Mouse (Mus musculus) left cerebral cortex, postnatal 14 days (tissue): Measurements from ENCODE around the gene Clec2d. TPM values are rescaled to one million over a fixed set of nuclear protein-coding genes. Genes with fewer than 3 reads are reported as not detected.
"Not testable (repeated sequence)": the region's sequence is repeated elsewhere in the genome, so short reads cannot be mapped to it uniquely, and the experiment has no call there.

ENCODE experiments used
- DNase-seq, 2 experiments: peaks; one replicate each; pipeline ENCODE4 v3.0.0; 2021 to 2022; ENCODE audit warnings: low spot score in 2 of 2, mixed read lengths in 1 of 2
- intact Hi-C: fragments of 180-260 bp; cut with DNase I; formaldehyde crosslinking; loops from one replicate; pipeline ENCODE4 v1.15.1; 2025
- total RNA-seq, 2 experiments: library from RNA; stranded (reverse); gene quantifications; 2 replicates each; pipeline ENCODE4 v1.2.3; 2021

Clec2d gene
- total RNA-seq, 2 experiments from 2014 or later: 6.1 to 8.0 TPM

- intact Hi-C loops: loop anchor here (5.0 to 10.0 kb wide), 3 partner anchors 53 to 290 kb away; partner anchors contain the start of gene BC035044
Measured at GRCm38 (mm10) chr6:129184788-129185187, 4.4 kb downstream of the Clec2d start.

GRCm38 (mm10) chr6:129186022-129186421 lies 5.6 kb downstream of the Clec2d start:
- no peak for DNase-seq
- intact Hi-C loops: loop anchor here (10.0 kb wide), 2 partner anchors 201 to 291 kb away; partner anchors contain the start of gene BC035044

More at GRCm38 (mm10) chr6:129184788-129185187, 4.4 kb downstream of the Clec2d start:
- no peak for DNase-seq

DNA sequence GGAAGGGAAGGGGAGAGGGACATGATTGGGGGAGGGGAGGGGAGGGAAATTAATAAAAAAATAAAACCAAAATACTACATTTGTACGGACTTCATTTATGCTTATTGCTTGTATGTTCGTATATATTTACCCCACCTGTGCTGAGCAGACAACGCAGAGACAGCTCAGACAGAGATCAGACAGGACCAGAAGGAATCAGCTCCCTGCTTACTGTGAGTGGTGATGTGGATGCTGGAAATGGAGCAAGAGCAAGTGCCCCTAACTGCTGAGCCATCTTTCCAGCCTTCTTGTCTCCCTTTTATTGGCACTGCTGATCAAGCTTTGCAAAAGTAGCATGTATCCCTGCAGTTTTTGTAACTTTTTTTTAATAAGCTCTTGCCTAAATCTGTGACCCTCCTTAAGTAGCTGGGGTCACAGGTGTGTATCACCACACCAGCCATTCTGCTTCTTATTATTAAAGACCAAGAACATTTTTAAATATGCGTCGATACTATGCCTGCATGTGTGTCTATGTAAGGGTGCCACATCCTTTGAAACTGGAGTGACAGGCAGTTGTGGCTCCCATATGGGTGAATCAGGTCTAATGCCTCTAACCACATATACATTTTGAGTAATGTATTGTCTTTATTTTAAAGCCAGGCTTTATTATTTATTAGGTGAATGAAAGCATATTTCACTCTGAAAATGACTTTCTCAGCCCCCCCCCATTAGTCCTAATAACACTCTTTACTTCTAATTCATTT lies 6.2 kb downstream of the Clec2d start:
- no peak for DNase-seq
- intact Hi-C loops: loop anchor here (10.0 kb wide), 2 partner anchors 202 to 292 kb away; partner anchors contain the start of gene BC035044

DNA sequence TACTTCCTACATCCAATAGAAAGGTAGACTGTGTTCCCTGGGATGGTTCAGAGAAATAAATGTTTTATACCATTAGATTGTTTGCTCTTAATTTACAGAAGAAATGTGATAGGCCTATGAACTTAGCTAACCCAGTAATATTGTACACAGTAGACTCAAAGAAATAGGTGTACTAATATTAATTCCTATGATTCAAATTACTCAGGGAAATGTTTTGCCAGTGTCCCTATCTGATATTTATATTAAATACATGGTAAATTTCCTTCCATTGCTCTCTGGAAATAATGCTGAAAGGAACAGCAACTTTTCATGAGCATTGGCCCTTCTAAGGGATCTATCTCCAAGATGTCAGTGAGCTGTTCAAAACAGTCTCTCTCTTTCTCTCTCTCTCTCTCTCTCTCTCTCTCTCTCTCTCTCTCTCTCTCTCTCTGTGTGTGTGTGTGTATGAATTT lies 6.8 kb downstream of the Clec2d start:
- intact Hi-C loops: loop anchor here (10.0 kb wide), 2 partner anchors 202 to 292 kb away; partner anchors contain the start of gene BC035044
- no peak for DNase-seq

GRCm38 (mm10) chr6:129187816-129188215 lies 7.4 kb downstream of the Clec2d start:
- DNase-seq: not testable (repeated sequence)
- intact Hi-C loops: loop anchor here (10.0 kb wide), 2 partner anchors 203 to 293 kb away; partner anchors contain the start of gene BC035044

DNA sequence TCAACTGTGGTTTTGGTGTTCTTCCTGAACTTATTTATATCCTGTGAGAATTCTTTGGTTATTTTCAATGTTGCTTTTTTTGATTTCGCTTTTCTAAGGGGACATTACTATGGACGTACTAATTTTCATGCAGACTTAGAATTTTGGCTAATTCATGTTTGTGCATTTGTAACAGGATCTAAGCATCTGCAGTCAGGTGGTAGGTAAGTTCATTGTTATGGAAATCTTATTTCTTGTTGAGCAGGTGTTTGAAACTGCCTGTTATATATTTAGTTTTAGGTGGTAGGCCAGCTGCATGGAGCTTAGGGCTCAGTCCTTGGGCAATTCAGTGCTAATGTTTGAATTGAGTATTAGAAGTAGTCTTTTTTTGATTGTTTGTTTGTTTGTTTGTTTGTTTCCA lies 13.0 kb downstream of the Clec2d start:
- intact Hi-C loops: no loop called here
- no peak for DNase-seq

GRCm38 (mm10) chr6:129200066-129200465 lies 19.7 kb downstream of the Clec2d start:
- intact Hi-C loops, DNase-seq: not testable (repeated sequence)

- intact Hi-C loops: no loop called here
Measured at GRCm38 (mm10) chr6:129202306-129202705, 21.9 kb downstream of the Clec2d start.

GRCm38 (mm10) chr6:129204342-129204741 lies 23.9 kb downstream of the Clec2d start:
- no peak for DNase-seq
- intact Hi-C loops: no loop called here

More at GRCm38 (mm10) chr6:129202306-129202705, 21.9 kb downstream of the Clec2d start:
- DNase-seq: no peak

DNA sequence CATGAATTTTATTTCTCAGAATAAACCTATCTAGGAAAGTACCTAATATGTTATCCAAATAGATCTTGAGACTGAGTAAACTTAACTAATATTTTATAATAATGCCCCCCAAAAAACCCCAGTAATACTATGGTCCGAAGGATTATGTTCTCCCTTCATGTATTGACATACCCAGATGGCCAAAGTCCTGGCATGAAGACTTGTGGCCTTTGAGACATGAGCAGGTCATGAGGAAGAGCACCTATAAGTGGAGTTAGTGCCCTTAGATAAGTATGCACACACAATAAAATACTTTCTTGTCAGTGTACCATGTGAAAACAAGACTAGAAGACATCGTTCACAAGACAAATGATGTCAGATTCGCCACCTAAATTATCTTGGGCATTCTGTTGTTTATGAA lies 24.4 kb downstream of the Clec2d start:
- intact Hi-C loops: no loop called here

GRCm38 (mm10) chr6:129208891-129209519 lies 28.6 kb downstream of the Clec2d start:
- intact Hi-C loops: no loop called here
- DNase-seq: no peak

More for the DNA sequence above, 24.4 kb downstream of the Clec2d start:
- DNase-seq: no peak

GRCm38 (mm10) chr6:129209785-129210446 lies 29.5 kb downstream of the Clec2d start:
- no peak for DNase-seq
- intact Hi-C loops: no loop called here

GRCm38 (mm10) chr6:129210447-129210790 lies 30.0 kb downstream of the Clec2d start:
- intact Hi-C loops: no loop called here
- DNase-seq: no peak

GRCm38 (mm10) chr6:129212421-129213195 lies 32.2 kb downstream of the Clec2d start:
- DNase-seq: no peak
- intact Hi-C loops: no loop called here

- intact Hi-C loops: no loop called here
- DNase-seq: no peak
Measured at GRCm38 (mm10) chr6:129213497-129213896, 33.1 kb downstream of the Clec2d start.

DNA sequence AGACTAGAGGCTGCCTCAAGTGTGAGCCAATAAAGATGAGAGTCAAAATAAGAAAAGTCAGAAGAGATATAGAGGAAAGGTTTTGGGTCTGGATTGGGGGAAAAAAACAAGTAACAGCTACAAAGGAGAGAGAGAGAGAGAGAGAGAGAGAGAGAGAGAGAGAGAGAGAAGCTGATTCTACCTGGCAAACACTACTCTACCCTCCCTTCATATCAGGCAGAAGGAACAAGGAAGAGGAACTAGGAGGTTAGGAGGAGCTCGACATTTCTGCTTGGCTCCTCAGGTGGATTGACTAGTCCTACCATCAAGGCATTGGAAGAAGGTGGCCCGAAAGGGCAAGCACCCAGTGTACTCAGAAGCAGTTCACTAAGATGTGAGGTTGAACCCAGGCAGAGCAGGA lies 33.8 kb downstream of the Clec2d start:
- DNase-seq: no peak
- intact Hi-C loops: no loop called here

DNA sequence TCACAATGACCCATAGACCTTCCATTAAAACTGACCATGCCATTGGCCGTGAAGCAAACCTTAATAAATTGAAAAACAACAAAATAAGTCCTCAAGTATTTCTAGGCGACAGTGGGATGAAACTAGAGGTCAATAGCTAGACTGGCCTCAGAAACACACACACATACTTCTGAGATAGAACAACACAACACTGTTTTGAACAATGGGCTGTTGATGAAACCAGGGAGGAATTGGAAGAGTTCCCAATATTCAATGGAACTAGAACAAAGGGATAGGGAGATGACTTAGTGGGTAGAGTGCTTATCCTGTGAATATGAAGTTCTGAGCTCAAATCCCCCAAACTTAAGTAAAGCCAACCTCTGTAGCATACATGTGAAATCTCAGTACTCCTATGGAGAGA lies 34.6 kb downstream of the Clec2d start:
- intact Hi-C loops: no loop called here
- no peak for DNase-seq

DNA sequence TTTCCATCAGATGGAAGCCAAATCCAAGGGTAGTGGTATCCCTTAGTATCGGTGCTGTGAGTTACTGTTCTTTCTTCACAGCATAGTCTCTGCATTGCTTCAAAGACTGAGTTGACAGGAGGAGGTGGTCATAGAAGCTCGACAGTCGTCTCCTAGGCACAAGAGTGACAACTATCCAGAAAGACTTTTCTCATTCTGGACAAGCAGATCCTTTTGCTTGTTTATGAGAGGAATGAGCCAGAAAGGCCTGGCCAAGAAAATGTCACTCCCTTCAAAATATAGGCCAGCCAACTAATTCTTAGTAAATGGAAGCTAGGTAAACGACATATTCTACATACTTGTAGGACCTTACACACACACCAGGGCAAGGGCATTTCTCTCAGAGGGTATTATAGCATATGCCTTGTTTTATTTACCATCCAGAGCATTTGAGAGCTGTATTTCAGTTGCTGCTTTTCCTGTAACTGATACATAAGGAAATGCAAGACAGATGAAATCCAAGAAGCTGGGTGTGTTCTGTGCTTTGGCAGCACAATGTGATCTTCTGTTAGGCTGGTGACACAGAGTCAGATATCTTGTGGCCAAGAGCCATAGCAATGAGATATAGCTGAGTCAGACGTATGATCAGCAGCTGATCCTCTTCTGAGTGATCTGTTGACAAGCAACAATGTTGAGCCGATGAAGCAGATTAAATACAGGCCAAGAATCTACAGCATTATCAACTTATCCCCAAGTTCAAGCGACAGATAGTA lies 35.6 kb downstream of the Clec2d start:
- intact Hi-C loops: no loop called here
- DNase-seq: no peak
